Mouse (Mus musculus): ENCODE measurements around the gene Madd. TPM values are rescaled to one million over a fixed set of nuclear protein-coding genes. Genes with fewer than 3 reads are reported as not detected.

Madd gene
- total RNA-seq, 2 experiments from 2014 or later, result 3.6 to 3.9 TPM

GRCm38 (mm10) chr2:91175490-91175889 lies 8.1 kb downstream of the Madd start:
- no peak for DNase-seq

GRCm38 (mm10) chr2:91169587-91170322 lies 13.9 kb downstream of the Madd start:
- DNase-seq, result no peak

- DNase-seq, result no peak
Measured at GRCm38 (mm10) chr2:91167629-91168028, 16.0 kb downstream of the Madd start.

- DNase-seq, result no peak
Measured at GRCm38 (mm10) chr2:91164991-91165390, 18.6 kb downstream of the Madd start.

GRCm38 (mm10) chr2:91163532-91163931 lies 20.1 kb downstream of the Madd start:
- DNase-seq, result no peak

- DNase-seq, result no peak
Measured at GRCm38 (mm10) chr2:91162952-91163351, 20.7 kb downstream of the Madd start.

GRCm38 (mm10) chr2:91160591-91160990 lies 23.0 kb downstream of the Madd start:
- DNase-seq, result no peak

GRCm38 (mm10) chr2:91157002-91157752 lies 26.5 kb downstream of the Madd start:
- no peak for DNase-seq

- DNase-seq, result no peak
Measured at GRCm38 (mm10) chr2:91154091-91154490, 29.5 kb downstream of the Madd start.

- no peak for DNase-seq
Measured at GRCm38 (mm10) chr2:91152885-91153377, 30.7 kb downstream of the Madd start.

GRCm38 (mm10) chr2:91151331-91151730 lies 32.3 kb downstream of the Madd start:
- DNase-seq, result no peak

GRCm38 (mm10) chr2:91148101-91148500 lies 35.5 kb downstream of the Madd start:
- no peak for DNase-seq

GRCm38 (mm10) chr2:91143401-91143800 lies 40.2 kb downstream of the Madd start:
- DNase-seq, result no peak

GRCm38 (mm10) chr2:91142920-91143319 lies 40.7 kb downstream of the Madd start:
- no peak for DNase-seq

- DNase-seq, result no peak
Measured at GRCm38 (mm10) chr2:91139764-91140163, 43.9 kb downstream of the Madd start.

GRCm38 (mm10) chr2:91139311-91139710 lies 44.3 kb downstream of the Madd start:
- DNase-seq, result no peak

GRCm38 (mm10) chr2:91137481-91137880 lies 46.2 kb downstream of the Madd start:
- DNase-seq, result no peak

- no peak for DNase-seq
Measured at GRCm38 (mm10) chr2:91136513-91137412, 46.9 kb downstream of the Madd start.

GRCm38 (mm10) chr2:91132035-91132434 lies 51.6 kb downstream of the Madd start:
- no peak for DNase-seq

GRCm38 (mm10) chr2:91131251-91131650 lies 52.4 kb downstream of the Madd start:
- no peak for DNase-seq

- no peak for DNase-seq
Measured at GRCm38 (mm10) chr2:91130126-91130525, 53.5 kb downstream of the Madd start.

- DNase-seq, result no peak
Measured at GRCm38 (mm10) chr2:91128761-91129160, 54.9 kb downstream of the Madd start.

Measured in gastrocnemius, postnatal 25 days (tissue).